Mouse (Mus musculus): ENCODE results near the gene 1600014C23Rik. TPM values are rescaled to one million over a fixed set of nuclear protein-coding genes. Genes with fewer than 3 reads are reported as not detected.

1600014C23Rik gene
- polyA plus RNA-seq, 1 experiment from 2014 or later, result 0.66 TPM

- H3K36me3 ChIP-seq (ENCODE audit: insufficient read depth, low read length), result no peaks in the 10 kb centered on the region
- no peak overlapping the region for H3K4me2 ChIP-seq (ENCODE audit: low read length)
- no peaks in the 10 kb centered on the region for H3K9me3 ChIP-seq (replicated peaks; ENCODE audit: low read length)
- DNase-seq (ENCODE audit: low spot score) (no peak), ATAC-seq (replicated peaks; ENCODE audit: low FRiP score, low read depth) (no peak)
- no peak for TF ChIP-seq CTCF (IDR thresholded peaks at IDR 0.05; ENCODE audit: low read depth)
- 30% methylated on average over 5 of the region's 5 CpGs for WGBS
- no peak overlapping the region for H3K9ac ChIP-seq (ENCODE audit: low read depth, low read length)
- H3K27ac ChIP-seq, result no peak overlapping the region
- H3K4me3 ChIP-seq (replicated peaks; ENCODE audit: low read depth, low read length), result no peak overlapping the region
- no peaks in the 10 kb centered on the region for H3K27me3 ChIP-seq (ENCODE audit: insufficient read depth, low read length)
- H3K4me1 ChIP-seq (replicated peaks; ENCODE audit: insufficient read depth, low read length), result 0 out of 2 replicates have a peak, but pooled peaks cover 5% of the 10 kb centered on the region
Observed at GRCm38 (mm10) chr17:45756831-45757230, 23.2 kb upstream of the 1600014C23Rik start.

GRCm38 (mm10) chr17:45756391-45756790 lies 22.7 kb upstream of the 1600014C23Rik start:
- H3K27ac ChIP-seq, result no peak overlapping the region
- no peaks in the 10 kb centered on the region for H3K27me3 ChIP-seq (ENCODE audit: insufficient read depth, low read length)
- TF ChIP-seq CTCF (IDR thresholded peaks at IDR 0.05; ENCODE audit: low read depth), result no peak
- DNase-seq (ENCODE audit: low spot score) (no peak), ATAC-seq (replicated peaks; ENCODE audit: low FRiP score, low read depth) (no peak)
- no peak overlapping the region for H3K4me3 ChIP-seq (replicated peaks; ENCODE audit: low read depth, low read length)
- H3K4me1 ChIP-seq (replicated peaks; ENCODE audit: insufficient read depth, low read length), result 0 out of 2 replicates have a peak, but pooled peaks cover under 1% of the 10 kb centered on the region
- WGBS, result 58% methylated on average over 8 of the region's 8 CpGs
- H3K4me2 ChIP-seq (ENCODE audit: low read length), result no peak overlapping the region
- no peak overlapping the region for H3K9ac ChIP-seq (ENCODE audit: low read depth, low read length)
- H3K9me3 ChIP-seq (replicated peaks; ENCODE audit: low read length), result no peaks in the 10 kb centered on the region
- no peaks in the 10 kb centered on the region for H3K36me3 ChIP-seq (ENCODE audit: insufficient read depth, low read length)

- no peak overlapping the region for H3K4me2 ChIP-seq (ENCODE audit: low read length)
- TF ChIP-seq CTCF (IDR thresholded peaks at IDR 0.05; ENCODE audit: low read depth), result no peak
- H3K36me3 ChIP-seq (ENCODE audit: insufficient read depth, low read length), result no peaks in the 10 kb centered on the region
- no peaks in the 10 kb centered on the region for H3K9me3 ChIP-seq (replicated peaks; ENCODE audit: low read length)
- ATAC-seq (replicated peaks; ENCODE audit: low FRiP score, low read depth), result no peak
- H3K4me3 ChIP-seq (replicated peaks; ENCODE audit: low read depth, low read length), result no peak overlapping the region
- H3K27me3 ChIP-seq (ENCODE audit: insufficient read depth, low read length), result no peaks in the 10 kb centered on the region
- WGBS, result 73% methylated on average over 13 of the region's 13 CpGs
- no peak overlapping the region for H3K27ac ChIP-seq
- H3K9ac ChIP-seq (ENCODE audit: low read depth, low read length), result no peak overlapping the region
- H3K4me1 ChIP-seq (replicated peaks; ENCODE audit: insufficient read depth, low read length), result no peaks in the 10 kb centered on the region
- no peak for DNase-seq (ENCODE audit: low spot score)
Observed at GRCm38 (mm10) chr17:45754186-45754862, 20.7 kb upstream of the 1600014C23Rik start.

DNA sequence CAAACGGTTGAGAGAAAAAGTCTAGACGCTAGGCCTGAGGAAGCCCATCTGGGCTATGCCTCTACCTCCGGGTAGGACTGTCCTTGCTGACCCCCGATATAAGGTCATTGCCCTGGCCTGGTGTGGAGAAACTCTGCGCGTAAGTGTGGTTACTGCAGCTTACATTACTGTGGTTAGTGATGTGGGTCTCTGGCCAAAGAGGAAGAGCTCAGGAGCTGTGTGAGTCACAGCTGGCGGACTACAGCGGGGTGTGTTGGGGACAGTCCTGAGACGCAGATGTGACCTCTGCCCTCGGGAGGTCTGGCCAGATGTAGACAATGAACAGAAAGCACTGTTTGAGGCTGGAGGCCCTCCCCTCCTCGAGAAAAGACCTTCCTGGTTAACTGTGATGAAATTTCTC lies 19.0 kb upstream of the 1600014C23Rik start:
- WGBS, result 42% methylated on average over 11 of the region's 11 CpGs
- no peak for DNase-seq (ENCODE audit: low spot score)

DNA sequence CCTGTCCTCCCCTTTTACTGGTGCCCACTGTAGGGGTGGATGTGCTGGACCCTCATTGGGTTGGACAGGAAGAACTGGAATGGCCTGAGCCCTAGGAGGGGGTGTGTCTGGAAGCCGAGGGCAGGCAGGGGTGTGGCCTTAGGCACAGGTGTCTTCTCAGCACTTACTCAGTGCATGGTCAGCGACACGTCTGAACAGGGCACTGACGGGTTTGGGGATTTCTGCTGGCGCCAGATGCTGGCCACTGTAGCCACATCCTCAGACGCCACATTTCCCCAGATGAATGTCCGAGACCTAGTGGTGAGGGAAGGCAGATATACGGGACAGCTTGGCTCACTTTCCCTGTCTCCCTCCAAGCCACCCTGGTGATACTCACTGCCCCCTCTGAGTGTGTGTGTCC lies 18.4 kb upstream of the 1600014C23Rik start:
- H3K9ac ChIP-seq (ENCODE audit: low read depth, low read length), result no peak overlapping the region
- ATAC-seq (replicated peaks; ENCODE audit: low FRiP score, low read depth) (no peak), DNase-seq (ENCODE audit: low spot score) (no peak)
- H3K9me3 ChIP-seq (replicated peaks; ENCODE audit: low read length), result no peaks in the 10 kb centered on the region
- H3K4me2 ChIP-seq (ENCODE audit: low read length), result no peak overlapping the region
- H3K27me3 ChIP-seq (ENCODE audit: insufficient read depth, low read length), result no peaks in the 10 kb centered on the region
- no peaks in the 10 kb centered on the region for H3K4me1 ChIP-seq (replicated peaks; ENCODE audit: insufficient read depth, low read length)
- no peak overlapping the region for H3K4me3 ChIP-seq (replicated peaks; ENCODE audit: low read depth, low read length)
- 82% methylated on average over 8 of the region's 8 CpGs for WGBS
- no peak for TF ChIP-seq CTCF (IDR thresholded peaks at IDR 0.05; ENCODE audit: low read depth)
- no peak overlapping the region for H3K27ac ChIP-seq
- H3K36me3 ChIP-seq (ENCODE audit: insufficient read depth, low read length), result no peaks in the 10 kb centered on the region

More for the DNA sequence above, 19.0 kb upstream of the 1600014C23Rik start:
- no peaks in the 10 kb centered on the region for H3K36me3 ChIP-seq (ENCODE audit: insufficient read depth, low read length)
- H3K9me3 ChIP-seq (replicated peaks; ENCODE audit: low read length), result no peaks in the 10 kb centered on the region
- no peak overlapping the region for H3K4me3 ChIP-seq (replicated peaks; ENCODE audit: low read depth, low read length)
- 0 out of 2 replicates have a peak, but pooled peaks have one; percentile 40 for ATAC-seq (replicated peaks; ENCODE audit: low FRiP score, low read depth)
- H3K27ac ChIP-seq, result no peak overlapping the region
- no peaks in the 10 kb centered on the region for H3K4me1 ChIP-seq (replicated peaks; ENCODE audit: insufficient read depth, low read length)
- TF ChIP-seq CTCF (IDR thresholded peaks at IDR 0.05; ENCODE audit: low read depth), result no peak
- H3K4me2 ChIP-seq (ENCODE audit: low read length), result no peak overlapping the region
- no peaks in the 10 kb centered on the region for H3K27me3 ChIP-seq (ENCODE audit: insufficient read depth, low read length)
- H3K9ac ChIP-seq (ENCODE audit: low read depth, low read length), result no peak overlapping the region

DNA sequence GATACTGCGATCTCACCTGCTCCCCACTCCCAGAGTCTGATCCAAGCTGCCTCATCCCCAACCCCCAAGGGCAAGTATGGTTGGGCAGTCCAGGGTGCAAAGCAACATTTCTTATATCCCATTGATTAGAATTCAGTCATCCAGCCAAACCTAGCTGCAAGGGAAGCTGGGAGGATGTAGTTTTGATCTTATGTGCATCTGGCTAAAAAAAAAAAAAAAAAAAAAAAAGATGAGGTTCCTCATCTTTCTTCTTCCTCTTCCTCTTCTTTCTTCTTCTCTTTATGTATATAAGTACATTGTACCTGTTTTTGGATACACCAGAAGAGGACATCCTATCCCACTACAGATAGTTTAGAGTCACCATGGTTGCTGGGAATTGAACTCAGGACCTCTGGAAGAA lies 17.7 kb upstream of the 1600014C23Rik start:
- Histone ChIP-seq H3K9ac (ENCODE audit: low read depth, low read length) (no peak overlapping the region), H3K36me3 (ENCODE audit: insufficient read depth, low read length) (no peaks in the 10 kb centered on the region), H3K4me3 (replicated peaks; ENCODE audit: low read depth, low read length) (no peak overlapping the region), H3K9me3 (replicated peaks; ENCODE audit: low read length) (no peaks in the 10 kb centered on the region), H3K27me3 (ENCODE audit: insufficient read depth, low read length) (no peaks in the 10 kb centered on the region), H3K4me1 (replicated peaks; ENCODE audit: insufficient read depth, low read length) (no peaks in the 10 kb centered on the region), H3K4me2 (ENCODE audit: low read length) (no peak overlapping the region), H3K27ac (no peak overlapping the region)
- no peak for ATAC-seq (replicated peaks; ENCODE audit: low FRiP score, low read depth)
- WGBS, result 100% methylated on average over 1 of the region's 1 CpGs
- no peak for TF ChIP-seq CTCF (IDR thresholded peaks at IDR 0.05; ENCODE audit: low read depth)
- DNase-seq (ENCODE audit: low spot score), result no peak

DNA sequence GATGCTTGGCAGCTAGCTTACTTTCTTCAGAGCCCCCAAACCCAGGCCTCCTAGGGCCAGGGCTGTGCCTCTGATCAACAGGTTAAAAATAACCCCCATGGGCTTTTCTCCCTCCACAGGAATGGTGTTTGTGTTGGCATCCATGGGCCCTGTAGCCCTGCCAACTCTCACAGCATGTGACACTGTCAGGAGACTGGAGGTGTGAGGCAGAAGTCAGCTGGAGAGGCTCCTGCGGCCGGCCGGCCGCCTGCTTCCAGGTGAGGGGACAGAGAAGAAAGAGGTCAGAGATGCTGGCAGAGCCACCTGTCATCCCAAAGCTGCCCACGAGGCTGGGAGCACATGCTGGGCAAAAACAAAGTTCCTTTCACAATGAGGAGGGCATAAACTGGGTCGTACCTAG lies 15.5 kb upstream of the 1600014C23Rik start:
- Histone ChIP-seq H3K4me2 (ENCODE audit: low read length) (no peak overlapping the region), H3K36me3 (ENCODE audit: insufficient read depth, low read length) (no peaks in the 10 kb centered on the region), H3K27ac (no peak overlapping the region), H3K9ac (ENCODE audit: low read depth, low read length) (no peak overlapping the region), H3K27me3 (ENCODE audit: insufficient read depth, low read length) (no peaks in the 10 kb centered on the region), H3K4me1 (replicated peaks; ENCODE audit: insufficient read depth, low read length) (no peaks in the 10 kb centered on the region), H3K9me3 (replicated peaks; ENCODE audit: low read length) (no peaks in the 10 kb centered on the region), H3K4me3 (replicated peaks; ENCODE audit: low read depth, low read length) (no peak overlapping the region)
- TF ChIP-seq CTCF (IDR thresholded peaks at IDR 0.05; ENCODE audit: low read depth), result no peak
- DNase-seq (ENCODE audit: low spot score) (no peak), ATAC-seq (replicated peaks; ENCODE audit: low FRiP score, low read depth) (no peak)
- 60% methylated on average over 6 of the region's 6 CpGs for WGBS
